Mouse (Mus musculus) ZHBTc4 (cell line): ENCODE results near the gene Ttll12.
A peak's percentile ranks its signal among the peaks of the same experiment; 100 is the strongest.

Source experiments
- DNase-seq: peaks from one replicate; pipeline ENCODE4 v3.0.0-alpha.2; 2011; ENCODE audit warnings: low read depth, low spot score

Ttll12 gene

DNA sequence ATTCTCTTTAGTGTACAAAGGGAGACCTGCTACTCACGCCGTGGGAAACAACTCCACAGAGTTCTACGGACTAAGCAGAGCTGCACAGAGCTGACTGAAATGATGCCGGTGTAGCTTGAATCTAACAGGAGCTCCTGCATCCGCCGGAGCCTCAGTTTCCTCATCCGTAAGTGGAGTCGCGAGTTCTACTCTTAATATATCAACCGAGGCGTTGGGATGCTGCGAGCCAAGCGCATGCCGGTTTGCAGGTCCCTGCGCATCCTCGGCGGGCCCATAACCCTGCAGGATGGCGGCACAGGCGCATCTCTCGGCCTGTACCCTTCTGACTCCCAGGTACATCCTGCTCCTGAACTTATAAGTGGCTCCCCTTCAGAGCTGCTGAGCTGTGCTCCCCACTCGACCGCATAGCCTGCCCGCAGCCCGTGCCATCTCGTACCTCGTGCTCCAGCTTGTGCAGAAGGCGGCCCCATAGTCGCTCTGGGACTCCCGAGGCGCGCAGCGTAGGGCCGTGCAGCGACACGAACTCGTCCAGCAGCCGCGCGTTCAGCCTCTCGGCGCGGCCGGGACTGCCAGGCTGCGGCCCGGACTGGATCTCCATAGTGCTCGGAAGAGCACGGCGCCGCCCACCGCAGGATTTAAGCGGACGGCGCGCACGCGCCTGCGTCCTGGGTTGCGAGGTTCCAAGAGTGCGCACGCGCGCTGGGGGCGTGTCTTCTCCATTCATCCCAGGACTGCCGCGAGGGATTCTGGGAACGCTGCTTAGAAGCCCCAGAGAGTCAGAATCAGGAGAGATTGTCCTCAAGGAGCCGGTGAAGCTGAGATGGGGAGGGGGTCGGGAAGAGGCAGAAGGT lies at the start of gene Ttll12:
Gene Ttll12, minus strand, starts transcription at position 645 of the 851 bp plus-strand sequence.
- DNase-seq = peak; percentile 99

DNA sequence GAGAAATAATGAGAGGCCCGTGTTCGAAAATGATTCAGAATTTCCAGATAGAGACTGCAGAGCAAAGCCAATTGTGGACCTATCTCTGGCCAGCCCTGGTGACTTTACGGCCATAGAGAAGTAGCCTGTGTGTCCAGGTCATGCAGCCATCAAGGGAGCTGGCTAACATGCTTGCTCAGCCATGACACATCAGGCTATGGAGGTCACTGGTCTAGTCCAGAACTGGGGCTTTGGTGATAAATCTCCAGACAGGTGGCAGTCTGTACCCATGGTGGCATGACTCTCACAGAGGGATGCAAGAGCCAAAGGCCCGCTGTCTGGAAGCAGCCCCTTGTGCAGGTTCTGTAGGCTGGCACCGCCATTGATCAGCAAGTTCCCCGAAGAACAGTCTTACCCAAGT lies 47.6 kb upstream of the Ttll12 start:
- DNase-seq = no peak

DNA sequence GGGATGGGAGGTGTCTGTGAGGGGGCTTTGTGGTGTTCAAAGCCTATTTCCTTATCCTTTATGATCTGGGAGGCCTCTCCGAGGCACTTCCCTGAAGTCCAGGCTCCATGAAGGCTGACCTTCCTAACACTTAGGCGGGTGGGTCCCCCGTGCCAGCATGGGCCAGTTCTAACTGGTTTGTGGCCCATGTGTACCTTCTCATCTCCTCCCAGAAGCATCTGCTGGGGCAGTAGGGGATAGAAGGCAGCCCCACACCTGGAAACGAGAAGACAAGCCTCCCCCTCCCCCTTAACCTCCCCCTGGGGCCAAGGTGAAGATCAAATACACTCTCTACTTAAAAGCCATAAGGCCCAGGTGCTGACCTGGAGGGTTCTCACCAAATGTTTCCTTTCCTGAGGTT lies 45.3 kb upstream of the Ttll12 start:
- DNase-seq = no peak

DNA sequence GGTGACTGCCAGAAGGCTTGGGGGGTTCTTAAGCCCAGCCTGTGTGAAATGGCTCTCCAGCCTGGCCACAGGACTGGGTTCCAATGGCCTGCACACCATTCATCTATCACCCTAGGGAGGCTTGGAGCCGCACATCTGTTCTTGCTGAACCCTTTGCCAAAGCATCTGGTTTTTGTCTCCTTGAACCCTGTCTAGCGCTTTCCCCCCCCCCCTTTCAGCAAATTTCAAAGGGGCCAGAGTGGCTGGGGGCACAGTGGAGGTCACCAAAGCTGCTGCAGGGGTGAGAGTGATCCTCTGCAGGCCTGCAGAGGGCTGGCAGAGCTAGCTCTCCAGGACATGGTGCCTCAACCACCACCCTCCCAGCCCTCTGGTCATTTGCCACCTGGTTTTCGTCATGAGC lies 44.2 kb upstream of the Ttll12 start:
- no peak for DNase-seq

DNA sequence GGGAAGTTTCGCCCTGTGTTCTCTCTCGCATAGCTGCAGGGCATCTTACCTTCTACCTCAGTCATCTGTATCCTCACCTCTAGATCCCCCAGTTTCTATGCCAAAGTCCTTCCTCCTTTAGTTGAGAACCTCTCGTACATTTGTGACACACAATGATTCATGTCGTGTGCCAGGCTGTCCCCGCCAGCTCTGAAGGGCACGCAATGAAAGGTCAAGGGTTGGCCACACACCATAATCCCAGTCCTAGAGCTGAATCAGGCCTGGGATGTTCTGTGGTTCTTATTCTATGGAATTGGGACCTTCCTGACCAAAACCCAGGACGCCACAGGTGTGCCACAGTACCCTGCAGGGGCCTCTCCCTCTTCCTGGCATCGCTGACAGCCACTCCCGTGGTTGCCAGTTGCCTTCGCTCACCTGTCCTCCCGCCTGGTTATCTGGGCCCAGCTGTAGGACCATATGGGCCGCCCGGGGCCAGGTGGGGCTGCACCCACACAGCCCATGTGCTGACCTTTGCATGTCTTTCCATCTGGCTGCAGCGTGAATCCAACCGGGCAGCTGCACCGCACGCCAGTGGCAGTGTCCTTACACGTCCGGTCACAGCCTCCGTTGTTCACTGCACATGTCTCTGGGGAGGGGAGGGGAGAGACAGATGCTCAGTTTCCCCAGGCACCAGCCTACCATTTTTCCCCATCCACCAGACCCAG lies 43.4 kb upstream of the Ttll12 start:
- no peak for DNase-seq

DNA sequence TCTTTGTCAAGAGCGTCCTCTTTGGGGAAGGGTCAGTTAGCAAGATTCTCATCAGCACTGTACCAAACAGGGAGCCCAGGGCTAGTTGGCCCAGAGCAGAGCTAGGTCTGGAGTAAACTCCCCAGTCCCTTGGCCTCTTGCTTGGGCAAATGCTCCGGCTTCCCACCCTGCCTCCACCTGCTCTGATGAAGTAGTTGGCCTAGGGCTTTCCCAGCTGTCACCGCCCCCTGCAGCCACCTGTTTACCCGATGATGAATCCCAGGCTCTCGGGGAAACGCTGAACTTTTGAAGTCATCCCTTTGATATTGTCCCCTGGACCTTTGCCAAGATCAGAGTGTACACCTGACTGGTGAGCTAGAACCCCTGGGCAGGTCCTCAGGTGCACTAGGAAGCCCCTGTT lies 41.8 kb upstream of the Ttll12 start:
- no peak for DNase-seq

DNA sequence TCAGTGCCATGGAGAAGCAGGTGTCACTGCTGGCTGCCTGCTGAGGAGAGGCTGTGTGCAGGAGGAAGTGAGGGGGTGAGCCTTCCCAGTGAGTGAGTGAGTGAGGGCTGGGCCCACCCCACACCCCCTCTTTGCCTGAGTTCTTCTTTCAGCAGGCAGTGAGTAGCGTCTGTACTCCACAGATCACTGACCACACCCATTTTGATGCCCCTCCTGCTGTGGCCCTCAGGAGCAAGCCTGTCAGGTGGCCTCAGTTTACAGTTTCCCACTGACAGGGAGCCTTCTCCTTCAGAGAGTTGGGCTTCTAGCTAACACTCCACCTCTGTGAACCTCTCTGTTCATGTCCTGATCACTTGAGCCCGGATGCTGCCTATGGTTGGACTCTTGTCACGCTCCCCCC lies 40.3 kb upstream of the Ttll12 start:
- peak; percentile 60 for DNase-seq

DNA sequence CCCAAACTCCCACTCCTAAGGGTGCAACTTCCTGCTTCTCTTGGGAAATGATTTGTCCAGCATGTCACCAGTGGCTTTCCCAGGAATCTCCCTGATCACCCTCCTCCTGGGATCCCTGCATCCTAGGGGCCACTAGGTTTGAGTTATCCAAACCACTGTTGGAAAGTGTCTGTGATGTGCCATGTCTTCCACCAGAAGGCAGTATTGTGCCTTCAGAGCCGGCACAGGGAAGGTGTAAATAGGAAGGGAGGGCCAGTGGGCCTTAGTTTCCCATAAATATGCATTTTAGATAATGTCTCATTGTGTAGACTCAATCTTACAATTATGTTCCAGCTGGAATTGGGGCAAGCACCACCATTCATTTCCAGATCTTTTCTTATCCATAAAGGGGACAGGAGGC lies 39.1 kb upstream of the Ttll12 start:
- peak; percentile 57 for DNase-seq

DNA sequence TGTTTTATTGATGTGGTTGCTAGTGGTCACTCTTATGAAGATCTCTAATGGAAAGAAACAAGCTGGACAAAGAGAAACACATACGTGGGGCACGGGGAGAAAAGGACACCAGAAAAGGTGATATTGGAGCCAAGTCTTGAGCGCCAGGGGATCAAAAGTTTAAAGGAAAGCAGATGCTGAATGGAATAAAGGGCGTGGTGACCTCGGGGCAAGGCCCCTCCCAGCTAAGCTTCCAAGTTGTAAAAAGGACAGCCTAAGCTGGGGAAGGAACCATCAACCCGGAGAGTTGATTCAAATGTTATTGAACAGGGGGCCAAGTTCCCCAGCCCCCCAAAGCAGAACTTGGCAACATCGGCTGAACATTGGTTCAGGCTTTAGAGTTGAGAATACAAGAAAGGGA lies 36.1 kb upstream of the Ttll12 start:
- DNase-seq = peak; percentile 81

DNA sequence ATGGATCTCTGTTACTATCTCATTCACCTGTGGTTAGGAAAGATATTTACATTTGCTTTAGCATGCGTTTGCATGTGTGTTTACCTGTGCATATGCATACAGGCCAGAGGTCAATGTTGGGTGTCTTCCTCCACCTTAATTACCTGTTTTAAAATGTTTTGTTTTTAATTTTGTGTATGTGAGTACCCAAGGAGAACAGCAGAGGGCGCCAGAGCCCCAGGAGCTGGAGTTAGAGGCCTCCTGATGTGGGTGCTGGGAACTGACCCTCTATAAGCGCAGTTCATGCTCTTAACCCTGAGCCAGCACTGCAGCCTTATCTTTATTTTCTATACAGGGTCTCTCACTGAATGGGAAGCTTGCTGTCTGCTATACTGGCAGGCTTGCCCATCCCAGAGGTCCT lies 34.8 kb upstream of the Ttll12 start:
- peak; percentile 34 for DNase-seq

DNA sequence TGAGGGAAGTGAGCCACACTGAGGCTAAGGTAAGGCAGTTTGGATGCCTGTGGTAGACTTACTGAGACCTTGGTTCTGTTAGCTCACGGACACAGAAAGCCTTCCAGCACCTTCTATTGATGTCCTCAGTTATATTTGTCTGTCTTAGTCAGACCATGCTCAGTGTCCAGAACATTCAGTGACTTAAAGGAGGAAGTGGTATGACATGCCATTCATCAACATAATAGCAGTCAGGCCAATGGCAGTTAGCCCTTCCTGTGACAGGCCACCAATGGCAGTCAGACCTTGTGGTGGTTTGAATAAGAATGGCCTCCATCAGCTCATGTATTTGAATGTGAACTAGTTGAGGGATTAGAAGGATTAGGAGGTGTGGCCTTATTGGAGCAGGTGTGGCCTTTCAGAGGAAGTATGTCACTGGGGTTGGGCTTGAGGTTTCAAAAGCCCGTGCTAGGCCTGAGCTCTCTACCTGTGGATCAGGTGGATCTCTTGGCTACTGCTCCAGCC lies 31.2 kb upstream of the Ttll12 start:
- peak; percentile 58 for DNase-seq

DNA sequence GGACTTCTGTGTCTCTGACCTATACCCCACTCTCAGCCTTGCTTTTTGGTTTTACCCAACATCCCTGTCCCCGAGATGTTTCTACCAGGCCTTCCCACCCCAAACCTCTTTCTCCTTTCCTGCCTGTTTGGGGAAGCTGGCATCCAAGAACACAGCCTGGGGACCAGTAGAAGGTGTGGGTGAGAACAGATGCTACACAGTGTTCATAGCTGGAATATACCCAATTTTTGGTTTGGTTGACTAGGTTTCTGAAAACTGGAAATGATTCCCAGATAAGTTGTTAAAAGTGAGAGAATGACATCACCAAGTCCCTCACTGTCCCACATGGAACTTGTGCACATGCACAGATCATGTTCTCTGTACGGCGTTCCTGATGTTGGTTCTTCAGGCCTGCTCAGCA lies 20.3 kb upstream of the Ttll12 start:
- no peak for DNase-seq

DNA sequence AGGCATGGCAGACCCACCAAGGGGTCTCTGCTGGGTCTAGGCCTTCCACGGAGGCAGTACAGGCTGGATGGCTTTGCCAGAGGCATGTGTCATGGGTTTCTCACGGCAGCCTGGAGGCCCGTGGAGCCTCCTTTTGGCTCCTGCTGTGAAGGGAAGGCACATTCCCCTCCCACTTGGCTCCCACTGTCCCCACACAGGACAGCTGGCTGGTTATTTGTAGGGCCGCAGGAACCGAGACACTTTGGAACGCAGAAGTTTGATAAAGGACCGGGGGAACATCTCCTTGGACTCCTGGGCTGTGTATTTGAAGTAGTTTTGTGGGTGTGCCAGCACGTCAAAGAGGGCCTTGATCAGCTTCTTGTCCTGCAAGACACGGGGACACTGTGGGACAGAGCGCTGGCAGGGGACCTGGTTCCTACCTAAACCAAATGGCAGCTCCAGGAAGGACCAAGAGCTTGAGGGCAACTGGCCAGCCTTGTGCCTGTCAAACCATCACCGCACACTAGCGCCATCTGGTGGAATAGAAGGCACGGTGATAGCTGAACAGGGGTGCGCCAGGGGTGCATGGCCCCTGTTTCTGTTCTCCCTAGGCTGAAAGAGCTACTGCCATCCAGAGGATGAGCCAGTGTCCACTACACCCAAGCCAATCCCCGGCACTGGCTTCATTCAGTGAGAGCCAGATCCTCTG lies 12.3 kb upstream of the Ttll12 start:
- DNase-seq = peak; percentile 73

DNA sequence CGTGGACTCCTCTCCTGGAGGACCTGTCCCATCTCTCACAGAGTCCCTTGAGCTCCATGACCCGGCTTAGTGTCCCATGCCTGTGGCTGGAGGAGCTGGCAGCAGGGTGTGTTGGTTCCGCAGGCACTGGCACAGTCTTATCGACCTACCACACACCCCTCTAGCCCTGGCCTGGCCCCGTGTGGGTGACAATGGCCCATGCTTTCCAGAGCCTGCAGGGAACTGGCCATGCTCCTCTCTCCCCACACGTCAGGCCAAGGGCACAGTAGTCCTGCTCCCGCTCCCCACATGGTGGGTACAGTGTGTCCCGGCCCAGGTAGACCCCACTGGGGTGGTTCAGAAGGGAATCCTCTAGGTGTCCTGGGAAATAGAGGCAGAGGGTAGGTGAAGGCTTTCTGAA lies 11.7 kb upstream of the Ttll12 start:
- DNase-seq = no peak

DNA sequence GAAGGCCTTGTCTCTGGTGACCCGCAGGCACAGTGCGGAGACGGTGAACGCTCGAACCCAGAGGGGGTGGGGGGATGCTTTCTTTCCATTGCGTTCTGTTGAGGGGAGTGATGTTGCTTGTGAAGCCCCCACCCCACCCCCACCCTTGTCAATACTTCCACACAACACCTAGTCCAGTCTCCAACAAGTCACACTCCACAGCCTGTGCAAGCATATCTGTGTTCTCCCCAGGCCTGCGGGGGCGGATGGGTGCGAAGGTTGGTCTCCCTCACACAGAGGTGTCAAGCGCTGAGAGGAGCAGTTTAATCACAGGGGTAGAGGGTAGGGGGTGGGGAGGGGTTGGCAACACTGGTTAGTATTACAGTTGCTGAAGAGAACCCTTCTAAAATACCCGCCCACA lies 11.3 kb upstream of the Ttll12 start:
- no peak for DNase-seq

DNA sequence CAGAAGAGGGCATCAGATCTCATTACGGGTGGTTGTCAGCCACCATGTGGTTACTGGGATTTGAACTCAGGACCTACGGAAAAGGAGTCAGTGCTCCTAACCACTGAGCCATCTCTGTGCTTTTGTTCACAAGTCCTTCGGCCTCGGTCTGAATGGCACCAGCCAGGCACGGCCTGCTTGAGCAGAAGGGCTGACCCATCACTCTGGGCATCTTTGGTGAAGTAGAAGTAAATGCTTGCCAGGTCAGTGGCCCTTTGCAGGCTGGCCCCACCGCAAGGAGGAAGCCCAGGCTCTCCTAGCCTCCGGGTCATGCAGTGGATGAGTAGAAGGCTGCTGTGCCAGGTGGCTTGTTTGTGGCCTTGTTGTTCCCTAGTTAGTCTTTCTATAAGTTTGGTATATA lies 8.5 kb upstream of the Ttll12 start:
- no peak for DNase-seq

DNA sequence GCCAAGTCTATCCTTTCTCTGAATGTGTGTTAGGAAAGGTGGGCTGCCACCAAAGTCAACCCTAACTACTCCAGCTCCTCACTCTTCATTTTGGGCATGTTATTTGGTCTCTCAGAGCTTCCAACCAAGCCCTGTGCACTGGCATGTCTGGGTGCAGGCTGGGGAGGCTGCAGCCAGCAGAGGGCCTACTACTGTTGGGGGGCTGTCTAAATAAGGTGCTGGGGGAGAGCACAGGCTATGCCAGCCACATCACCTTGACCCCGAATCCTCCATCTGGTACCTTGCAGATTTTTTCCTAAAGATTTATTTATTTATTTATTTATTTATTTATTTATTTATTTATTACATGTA lies 8.1 kb upstream of the Ttll12 start:
- no peak for DNase-seq

DNA sequence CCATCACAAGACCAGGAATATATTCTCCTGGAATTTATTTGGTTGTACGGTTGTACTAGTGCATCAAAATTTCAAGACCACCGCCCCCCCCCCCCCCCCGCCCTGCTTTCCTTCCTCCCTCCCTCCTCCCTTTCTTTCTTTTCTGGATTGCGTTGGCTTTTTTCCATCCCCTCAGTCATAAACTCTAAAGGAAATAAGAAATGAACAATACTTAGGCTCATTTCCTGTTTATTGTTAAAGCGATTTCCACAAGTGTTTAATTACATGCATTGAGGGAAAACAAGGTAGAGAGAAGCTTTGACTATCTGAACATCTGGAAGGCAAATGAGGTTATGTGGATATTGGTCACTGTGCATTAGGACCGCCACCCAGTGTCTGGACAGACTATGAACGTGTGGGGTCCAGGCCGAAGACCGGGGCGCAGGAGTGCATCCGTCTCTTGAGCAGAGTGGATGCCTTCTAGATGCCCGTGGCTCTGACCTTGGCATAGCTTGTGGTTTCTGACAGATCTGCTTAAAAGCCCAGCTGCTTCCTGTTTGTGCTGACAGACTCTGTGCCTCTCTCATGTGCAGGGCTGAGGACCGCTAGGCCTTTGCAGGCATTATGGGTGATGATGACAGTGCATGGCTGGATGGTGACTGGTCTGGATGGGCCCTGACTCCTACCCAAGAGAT lies 7.6 kb upstream of the Ttll12 start:
- no peak for DNase-seq

DNA sequence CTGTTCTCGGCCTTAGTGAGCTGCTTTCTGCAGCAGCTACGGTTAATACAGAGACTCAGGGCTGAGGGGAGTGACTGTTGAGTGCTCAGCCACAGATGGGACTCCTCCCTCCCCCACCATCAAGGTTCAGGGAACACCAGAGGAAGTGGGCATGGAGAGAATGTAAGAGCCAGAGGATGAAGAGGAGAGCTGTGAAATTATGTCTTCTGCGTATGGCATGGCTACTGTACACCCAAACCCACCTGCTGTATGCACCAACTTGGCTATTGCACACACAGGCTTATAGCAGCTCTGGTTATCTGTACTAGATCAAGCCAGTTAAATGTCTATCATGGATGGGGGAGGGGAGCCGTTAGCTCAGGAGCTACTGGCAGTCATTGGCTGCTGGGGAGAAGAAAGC lies 6.2 kb upstream of the Ttll12 start:
- no peak for DNase-seq

DNA sequence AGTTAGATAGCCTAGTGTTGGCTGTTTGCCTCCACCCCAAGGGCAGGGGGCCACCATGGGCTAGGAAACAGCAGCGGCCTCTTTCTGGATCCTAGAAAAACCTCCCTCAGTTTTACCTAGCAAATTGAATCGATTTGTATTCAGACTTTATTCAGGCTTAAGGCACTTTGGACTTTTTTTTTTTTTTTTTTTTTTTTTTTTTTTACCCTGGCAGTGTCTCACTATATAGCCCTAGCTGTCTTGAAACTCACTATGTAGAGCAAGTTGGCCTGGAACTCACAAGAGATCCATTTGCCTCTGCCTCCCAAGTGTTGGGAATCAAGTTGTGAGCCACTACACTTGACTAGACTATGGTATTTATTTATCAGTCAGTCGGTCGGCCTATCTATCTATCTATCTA lies 1.9 kb upstream of the Ttll12 start:
- no peak for DNase-seq

DNA sequence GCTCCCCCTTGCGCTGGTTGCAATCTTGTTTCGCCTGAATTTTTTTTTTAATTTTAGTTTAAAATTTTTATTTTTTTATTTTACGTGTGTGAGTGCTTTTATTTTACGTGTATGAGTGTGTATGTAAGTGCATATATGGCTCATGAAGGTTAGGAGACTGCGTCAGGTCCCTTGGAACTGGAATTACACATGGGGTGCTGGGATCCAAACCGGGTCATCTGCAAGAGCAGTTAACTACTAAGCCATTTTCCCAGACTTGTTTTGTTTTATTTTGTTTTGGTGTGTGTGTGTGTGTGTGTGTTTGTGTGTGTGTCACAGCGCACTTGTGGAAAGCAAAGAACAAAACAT lies 381 bp upstream of the Ttll12 start:
- DNase-seq = no peak
